Comparison of ENCODE assay signal across 22 mouse cellular contexts in the genomic region with DNA sequence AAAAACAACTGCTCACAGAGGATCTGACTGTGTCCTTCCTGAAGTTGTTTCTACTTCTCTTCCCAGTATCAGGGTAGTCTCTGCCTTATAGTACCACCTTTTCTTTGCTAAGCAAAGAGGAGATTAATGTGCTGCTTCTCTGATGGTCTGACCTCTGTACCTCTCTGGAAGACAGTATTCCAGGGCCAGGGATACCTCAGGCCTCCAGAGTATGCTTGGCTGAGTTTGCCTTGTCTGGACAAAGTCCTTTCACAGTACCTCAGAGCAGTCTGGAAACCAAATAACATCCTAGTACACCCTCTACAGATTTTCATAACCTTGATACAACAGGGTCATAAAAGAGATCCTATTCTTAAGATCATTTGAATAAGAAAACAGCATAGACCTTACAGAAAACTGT.
DNase-seq lines count a peak whose midpoint lies in the region; ATAC-seq lines count a peak whose summit lies in the region.
"Had no signal": no experiment of that assay in that cellular context is flagged by ENCODE, and none has a peak within 500 bp of the region (broad histone marks: within the 10 kb centered on the region; RNA-seq: fewer than 3 reads in every experiment).

No protein-coding gene starts in this region.

- no peaks in the 10 kb centered on the region for H3K9me3 ChIP-seq in kidney, embryonic 14.5 days (ENCODE audit: control insufficient read depth, low read length)
- H3K9me3 ChIP-seq: embryonic facial prominence, embryonic 13.5 days; forebrain, embryonic 13.5 days; heart, embryonic 13.5 days; hindbrain, embryonic 12.5 days had no signal

- DNase-seq in kidney, adult 18-20 months = peak; percentile 8
- DNase-seq in kidney, adult 9 months = peak; percentile 78
- peak; percentile 22 for DNase-seq in kidney, postnatal 10 days
- no peak for DNase-seq in embryo, embryonic 11 days
- no peak for DNase-seq in spleen, postnatal 10 days (ENCODE audit: low spot score in 2 of 2)
- DNase-seq: adrenal gland, postnatal 14 days; cerebellum, adult 11-12 months; cerebellum, adult 9-10 months; cerebellum, postnatal 25 days; forebrain, postnatal 0 days; gastrocnemius, adult 2 months; gastrocnemius, postnatal 25 days; heart, postnatal 10 days; heart, postnatal 4 days had no signal

- H3K4me1 ChIP-seq in kidney, embryonic 14.5 days (ENCODE audit: control insufficient read depth, insufficient read depth, low read length) = no peaks in the 10 kb centered on the region
- H3K4me1 ChIP-seq: embryonic facial prominence, embryonic 13.5 days had no signal

- no peak overlapping the region for H3K4me2 ChIP-seq in kidney, embryonic 14.5 days (replicated peaks; ENCODE audit: low read depth, low read length)
- H3K4me2 ChIP-seq: embryonic facial prominence, embryonic 13.5 days; forebrain, embryonic 13.5 days; heart, embryonic 13.5 days; hindbrain, embryonic 12.5 days had no signal

- ATAC-seq in kidney, embryonic 14.5 days (ENCODE audit: low FRiP score, low TSS enrichment) = no peak
- ATAC-seq: activated CD4-positive, CD25-positive, alpha-beta regulatory T cell, adult 4 months; forebrain, embryonic 13.5 days; forebrain, postnatal 0 days; Patski had no signal

- H3K4me3 ChIP-seq in kidney, embryonic 14.5 days (ENCODE audit: low read length) = no peak overlapping the region
- H3K4me3 ChIP-seq: embryonic facial prominence, embryonic 13.5 days; forebrain, embryonic 13.5 days; gastrocnemius, adult 2 months; heart, embryonic 13.5 days; hindbrain, embryonic 12.5 days had no signal

- no peak overlapping the region for H3K27ac ChIP-seq in kidney, embryonic 14.5 days (ENCODE audit: low read depth, low read length)
- H3K27ac ChIP-seq: embryonic facial prominence, embryonic 13.5 days; forebrain, embryonic 13.5 days; gastrocnemius, adult 2 months; heart, embryonic 13.5 days; hindbrain, embryonic 12.5 days had no signal

- H3K27me3 ChIP-seq in kidney, embryonic 14.5 days (ENCODE audit: control insufficient read depth, insufficient read depth, low read length) = no peaks in the 10 kb centered on the region
- H3K27me3 ChIP-seq: CH12.LX; embryonic facial prominence, embryonic 13.5 days; forebrain, embryonic 13.5 days; heart, embryonic 13.5 days; hindbrain, embryonic 12.5 days; Patski had no signal

- no peak overlapping the region for H3K9ac ChIP-seq in kidney, embryonic 14.5 days (ENCODE audit: low read depth, low read length)
- H3K9ac ChIP-seq: embryonic facial prominence, embryonic 13.5 days; forebrain, embryonic 13.5 days; forebrain, postnatal 0 days; heart, embryonic 13.5 days; hindbrain, embryonic 12.5 days had no signal

- H3K36me3 ChIP-seq in kidney, embryonic 14.5 days (ENCODE audit: control insufficient read depth, insufficient read depth, low read length) = peaks cover 2% of the 10 kb centered on the region; the same call in 1 of the 2 replicates

Comparison
In these comparisons a context has a peak if more than half of its experiments do, and no peak if none do; other contexts are left out.
1. DNase-seq: peak in kidney, adult 18-20 months (single experiment), kidney, adult 9 months (single experiment) and kidney, postnatal 10 days (single experiment); none in embryo, embryonic 11 days (single experiment) and spleen, postnatal 10 days (0 of 2).